Mouse (Mus musculus): ENCODE results near the gene Magi2. TPM values are rescaled to one million over a fixed set of nuclear protein-coding genes. Genes with fewer than 3 reads are reported as not detected.

Magi2 gene
- polyA plus RNA-seq, 1 experiment from 2014 or later = 20.2 TPM

GRCm38 (mm10) chr5:20056074-20056842, 829.4 kb downstream of the Magi2 start:
- H3K36me3 ChIP-seq = no peaks in the 10 kb centered on the region
- no peak overlapping the region for H3K27ac ChIP-seq (replicated peaks)
- no peak overlapping the region for H3K4me3 ChIP-seq
- no peak overlapping the region for H3K4me2 ChIP-seq (replicated peaks)
- 55% methylated on average over 5 of the region's 5 CpGs for WGBS
- no peak overlapping the region for H3K9ac ChIP-seq (replicated peaks)
- no peaks in the 10 kb centered on the region for H3K9me3 ChIP-seq
- ATAC-seq (ENCODE audit: low FRiP score, low read depth) = 0 out of 2 replicates have a peak, but pooled peaks have one; percentile 49
- no peaks in the 10 kb centered on the region for H3K27me3 ChIP-seq
- H3K4me1 ChIP-seq = peaks cover 8% of the 10 kb centered on the region; the same call in 1 of the 2 replicates

- Histone ChIP-seq H3K4me2 (replicated peaks) (no peak overlapping the region), H3K9ac (replicated peaks) (no peak overlapping the region), H3K9me3 (no peaks in the 10 kb centered on the region), H3K27me3 (no peaks in the 10 kb centered on the region), H3K36me3 (no peaks in the 10 kb centered on the region), H3K4me1 (peaks cover 8% of the 10 kb centered on the region; the same call in 1 of the 2 replicates), H3K4me3 (no peak overlapping the region), H3K27ac (replicated peaks) (no peak overlapping the region)
- ATAC-seq (ENCODE audit: low FRiP score, low read depth) = no peak
- 54% methylated on average over 2 of the region's 2 CpGs for WGBS
Observed at GRCm38 (mm10) chr5:20056856-20057255, 830.0 kb downstream of the Magi2 start.

GRCm38 (mm10) chr5:20062011-20062410, 835.2 kb downstream of the Magi2 start:
- Histone ChIP-seq H3K9ac (replicated peaks) (no peak overlapping the region), H3K4me3 (no peak overlapping the region), H3K27me3 (no peaks in the 10 kb centered on the region; the same call in 1 of the 2 replicates), H3K36me3 (no peaks in the 10 kb centered on the region), H3K4me2 (replicated peaks) (no peak overlapping the region), H3K4me1 (peaks cover 7% of the 10 kb centered on the region; the same call in 1 of the 2 replicates), H3K27ac (replicated peaks) (no peak overlapping the region), H3K9me3 (no peaks in the 10 kb centered on the region)
- no peak for ATAC-seq (ENCODE audit: low FRiP score, low read depth)
- WGBS = 82% methylated on average over 4 of the region's 4 CpGs

- no peak overlapping the region for H3K4me3 ChIP-seq
- H3K27ac ChIP-seq (replicated peaks) = no peak overlapping the region
- H3K27me3 ChIP-seq = no peaks in the 10 kb centered on the region; the same call in 1 of the 2 replicates
- H3K9me3 ChIP-seq = no peaks in the 10 kb centered on the region
- H3K4me1 ChIP-seq = peaks cover 21% of the 10 kb centered on the region
- ATAC-seq (ENCODE audit: low FRiP score, low read depth) = no peak
- H3K36me3 ChIP-seq = no peaks in the 10 kb centered on the region
- WGBS = 74% methylated on average over 1 of the region's 1 CpGs
- H3K9ac ChIP-seq (replicated peaks) = no peak overlapping the region
- no peak overlapping the region for H3K4me2 ChIP-seq (replicated peaks)
Observed at GRCm38 (mm10) chr5:20065081-20065480, 838.2 kb downstream of the Magi2 start.

GRCm38 (mm10) chr5:20068496-20068895, 841.7 kb downstream of the Magi2 start:
- no peak overlapping the region for H3K4me2 ChIP-seq (replicated peaks)
- H3K27me3 ChIP-seq = no peaks in the 10 kb centered on the region; the same call in 1 of the 2 replicates
- H3K36me3 ChIP-seq = no peaks in the 10 kb centered on the region
- H3K9ac ChIP-seq (replicated peaks) = no peak overlapping the region
- peak; percentile 38; the same call in 1 of the 2 replicates for ATAC-seq (ENCODE audit: low FRiP score, low read depth)
- H3K4me1 ChIP-seq = peaks cover 21% of the 10 kb centered on the region
- 9% methylated on average over 1 of the region's 1 CpGs for WGBS
- H3K27ac ChIP-seq (replicated peaks) = no peak overlapping the region
- no peak overlapping the region for H3K4me3 ChIP-seq
- no peaks in the 10 kb centered on the region for H3K9me3 ChIP-seq

- H3K27me3 ChIP-seq = no peaks in the 10 kb centered on the region; the same call in 1 of the 2 replicates
- no peaks in the 10 kb centered on the region for H3K36me3 ChIP-seq
- H3K9ac ChIP-seq (replicated peaks) = no peak overlapping the region
- H3K4me3 ChIP-seq = no peak overlapping the region
- H3K27ac ChIP-seq (replicated peaks) = no peak overlapping the region
- H3K4me1 ChIP-seq = peaks cover 21% of the 10 kb centered on the region
- H3K4me2 ChIP-seq (replicated peaks) = no peak overlapping the region
- no peaks in the 10 kb centered on the region for H3K9me3 ChIP-seq
- ATAC-seq (ENCODE audit: low FRiP score, low read depth) = peak; percentile 80
- WGBS = 11% methylated on average over 3 of the region's 3 CpGs
Observed at GRCm38 (mm10) chr5:20068921-20069486, 842.2 kb downstream of the Magi2 start.

GRCm38 (mm10) chr5:20074101-20074500, 847.3 kb downstream of the Magi2 start:
- 71% methylated on average over 5 of the region's 5 CpGs for WGBS
- no peak for ATAC-seq (ENCODE audit: low FRiP score, low read depth)
- Histone ChIP-seq H3K36me3 (no peaks in the 10 kb centered on the region), H3K4me1 (peaks cover 2% of the 10 kb centered on the region), H3K4me3 (no peak overlapping the region), H3K4me2 (replicated peaks) (no peak overlapping the region), H3K27ac (replicated peaks) (no peak overlapping the region), H3K27me3 (no peaks in the 10 kb centered on the region), H3K9me3 (no peaks in the 10 kb centered on the region), H3K9ac (replicated peaks) (no peak overlapping the region)

GRCm38 (mm10) chr5:20074867-20075266, 848.0 kb downstream of the Magi2 start:
- ATAC-seq (ENCODE audit: low FRiP score, low read depth) = peak; percentile 62
- H3K4me3 ChIP-seq = no peak overlapping the region
- no peak overlapping the region for H3K9ac ChIP-seq (replicated peaks)
- no peaks in the 10 kb centered on the region for H3K4me1 ChIP-seq
- no peaks in the 10 kb centered on the region for H3K27me3 ChIP-seq
- no peak overlapping the region for H3K4me2 ChIP-seq (replicated peaks)
- WGBS = 84% methylated on average over 4 of the region's 4 CpGs
- no peak overlapping the region for H3K27ac ChIP-seq (replicated peaks)
- no peaks in the 10 kb centered on the region for H3K36me3 ChIP-seq
- H3K9me3 ChIP-seq = no peaks in the 10 kb centered on the region

- Histone ChIP-seq H3K27ac (replicated peaks) (no peak overlapping the region), H3K9ac (replicated peaks) (no peak overlapping the region), H3K36me3 (no peaks in the 10 kb centered on the region), H3K9me3 (no peaks in the 10 kb centered on the region), H3K27me3 (no peaks in the 10 kb centered on the region), H3K4me2 (replicated peaks) (no peak overlapping the region), H3K4me1 (no peaks in the 10 kb centered on the region), H3K4me3 (no peak overlapping the region)
- WGBS = 71% methylated on average over 7 of the region's 7 CpGs
- ATAC-seq (ENCODE audit: low FRiP score, low read depth) = no peak
Observed at GRCm38 (mm10) chr5:20078931-20079330, 852.1 kb downstream of the Magi2 start.

GRCm38 (mm10) chr5:20080605-20081309, 853.9 kb downstream of the Magi2 start:
- H3K9ac ChIP-seq (replicated peaks) = no peak overlapping the region
- no peaks in the 10 kb centered on the region for H3K9me3 ChIP-seq
- no peaks in the 10 kb centered on the region for H3K4me1 ChIP-seq
- no peak overlapping the region for H3K4me3 ChIP-seq
- WGBS = 81% methylated on average over 9 of the region's 9 CpGs
- no peak overlapping the region for H3K4me2 ChIP-seq (replicated peaks)
- no peak overlapping the region for H3K27ac ChIP-seq (replicated peaks)
- ATAC-seq (ENCODE audit: low FRiP score, low read depth) = no peak
- no peaks in the 10 kb centered on the region for H3K36me3 ChIP-seq
- H3K27me3 ChIP-seq = no peaks in the 10 kb centered on the region

GRCm38 (mm10) chr5:20082368-20082767, 855.5 kb downstream of the Magi2 start:
- H3K9me3 ChIP-seq = no peaks in the 10 kb centered on the region
- H3K9ac ChIP-seq (replicated peaks) = no peak overlapping the region
- H3K27ac ChIP-seq (replicated peaks) = no peak overlapping the region
- no peaks in the 10 kb centered on the region for H3K27me3 ChIP-seq
- no peaks in the 10 kb centered on the region for H3K4me1 ChIP-seq
- no peak overlapping the region for H3K4me2 ChIP-seq (replicated peaks)
- no peak for ATAC-seq (ENCODE audit: low FRiP score, low read depth)
- H3K36me3 ChIP-seq = no peaks in the 10 kb centered on the region
- no peak overlapping the region for H3K4me3 ChIP-seq
- WGBS = 91% methylated on average over 1 of the region's 1 CpGs

GRCm38 (mm10) chr5:20087083-20087482, 860.2 kb downstream of the Magi2 start:
- H3K27ac ChIP-seq (replicated peaks) = no peak overlapping the region
- no peaks in the 10 kb centered on the region for H3K36me3 ChIP-seq
- no peaks in the 10 kb centered on the region for H3K4me1 ChIP-seq
- H3K27me3 ChIP-seq = no peaks in the 10 kb centered on the region
- no peak overlapping the region for H3K9ac ChIP-seq (replicated peaks)
- no peak overlapping the region for H3K4me2 ChIP-seq (replicated peaks)
- ATAC-seq (ENCODE audit: low FRiP score, low read depth) = no peak
- no peak overlapping the region for H3K4me3 ChIP-seq
- H3K9me3 ChIP-seq = no peaks in the 10 kb centered on the region
- WGBS = 71% methylated on average over 6 of the region's 6 CpGs

All from midbrain, embryonic 12.5 days (tissue).